Mouse (Mus musculus) hindbrain, embryonic 16.5 days (tissue): ENCODE measurements around the gene Tmem185b. TPM values are rescaled to one million over a fixed set of nuclear protein-coding genes. Genes with fewer than 3 reads are reported as not detected.
A peak's percentile ranks its signal among the peaks of the same experiment; 100 is the strongest.

ENCODE experiments used
- ATAC-seq: fragments of 200-750 bp; cut with Nextera tagmentation; 2 replicates; pipeline ENCODE4 v1.8.0; 2017; ENCODE audit warnings: moderate TSS enrichment, moderate library complexity
- H3K27ac ChIP-seq: fragments of 300-500 bp; sonication (generic); 2 replicates; pipeline ENCODE4 v1.5.1; 2014; ENCODE audit warnings: low read depth, mild to moderate bottlenecking, control low read depth, low read length, moderate library complexity
- H3K27me3 ChIP-seq: fragments of 300-500 bp; sonication (generic); replicated peaks from 2 replicates; pipeline ENCODE4 v1.6.1; 2014; ENCODE audit warnings: low read length; ENCODE audit not compliant: control insufficient read depth, insufficient read depth
- H3K36me3 ChIP-seq: fragments of 300-500 bp; sonication (generic); 2 replicates; pipeline ENCODE4 v1.6.1; 2014; ENCODE audit warnings: mild to moderate bottlenecking, low read length, moderate library complexity, mixed read lengths; ENCODE audit not compliant: control insufficient read depth, insufficient read depth
- H3K4me1 ChIP-seq: fragments of 300-500 bp; sonication (generic); 2 replicates; pipeline ENCODE4 v1.6.1; 2014; ENCODE audit warnings: low read depth, low read length; ENCODE audit not compliant: control insufficient read depth, insufficient read depth
- H3K4me2 ChIP-seq: fragments of 300-500 bp; sonication (generic); 2 replicates; pipeline ENCODE4 v1.6.1; 2014; ENCODE audit warnings: mild to moderate bottlenecking, low read length, control low read depth, moderate library complexity
- H3K4me3 ChIP-seq: fragments of 300-500 bp; sonication (generic); 2 replicates; pipeline ENCODE4 v1.5.1; 2014; ENCODE audit warnings: mild to moderate bottlenecking, low read length, control low read depth, moderate library complexity
- H3K9ac ChIP-seq: fragments of 300-500 bp; sonication (generic); 2 replicates; pipeline ENCODE4 v1.6.1; 2014; ENCODE audit warnings: low read depth, mild to moderate bottlenecking, control low read depth, low read length, moderate library complexity
- H3K9me3 ChIP-seq: fragments of 300-500 bp; sonication (generic); 2 replicates; pipeline ENCODE4 v1.6.1; 2014; ENCODE audit warnings: mild to moderate bottlenecking, low read length, moderate library complexity; ENCODE audit not compliant: control insufficient read depth
- WGBS: fragments of 180-500 bp; shearing (Covaris S2); extraction: QIAGEN DNeasy Blood & Tissue Kit; methylation state at CpG from one replicate; pipeline ENCODE4 v1.1.7; 2014; 5-methylcytosine and 5-hydroxymethylcytosine counted together
- polyA plus RNA-seq: library from polyadenylated mRNA; unstranded; fragments of >200 nt; fragmentation: Nextera tagmentation; extraction: Ambion mirVana; gene quantifications from 2 replicates; pipeline ENCODE4 v1.2.1, GENCODE M21; 2015

Gene Tmem185b
- polyA plus RNA-seq, 1 experiment from 2014 or later: 17.3 TPM

DNA sequence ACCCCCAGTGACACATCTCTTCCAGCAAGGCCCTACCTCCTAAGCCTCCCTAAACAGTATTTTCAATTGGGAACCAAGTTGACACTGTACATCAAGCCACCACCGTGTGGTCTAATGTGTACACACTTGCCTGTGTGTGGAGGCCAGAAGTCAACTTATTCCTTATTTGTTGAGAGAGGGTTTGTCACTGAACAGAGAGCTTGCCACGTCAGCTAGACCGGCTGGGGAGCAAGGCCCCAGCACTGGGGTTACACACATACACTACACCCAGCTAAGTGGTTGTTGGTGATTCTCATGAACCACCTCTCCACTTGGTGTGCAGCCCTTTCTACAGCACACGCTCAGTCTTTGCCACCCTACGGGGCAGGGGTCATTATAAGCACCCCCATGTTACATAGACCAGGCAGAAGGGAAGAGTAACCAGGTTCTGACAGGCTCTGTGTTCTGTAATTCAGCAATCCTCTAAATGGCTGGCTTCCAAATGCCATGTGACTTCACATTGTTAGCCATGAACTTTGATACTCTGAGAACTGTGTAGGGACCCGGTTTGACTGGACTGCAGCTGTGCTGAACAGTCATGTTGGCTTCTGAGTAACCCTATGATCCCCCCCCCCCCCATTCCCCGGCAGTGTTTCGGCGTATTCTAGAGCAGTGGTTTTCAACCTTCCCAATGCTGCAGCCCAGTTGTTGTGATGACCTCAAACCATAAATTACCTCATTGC lies 15.0 kb downstream of the Tmem185b start:
- Histone ChIP-seq H3K4me2 (no peak overlapping the region), H3K36me3 (no peaks in the 10 kb centered on the region), H3K4me1 (no peaks in the 10 kb centered on the region), H3K27ac (no peak overlapping the region), H3K27me3 (no peaks in the 10 kb centered on the region), H3K9me3 (no peaks in the 10 kb centered on the region), H3K4me3 (no peak overlapping the region), H3K9ac (no peak overlapping the region)
- no peak for ATAC-seq
- 90% methylated on average over 9 of the region's 9 CpGs for WGBS

DNA sequence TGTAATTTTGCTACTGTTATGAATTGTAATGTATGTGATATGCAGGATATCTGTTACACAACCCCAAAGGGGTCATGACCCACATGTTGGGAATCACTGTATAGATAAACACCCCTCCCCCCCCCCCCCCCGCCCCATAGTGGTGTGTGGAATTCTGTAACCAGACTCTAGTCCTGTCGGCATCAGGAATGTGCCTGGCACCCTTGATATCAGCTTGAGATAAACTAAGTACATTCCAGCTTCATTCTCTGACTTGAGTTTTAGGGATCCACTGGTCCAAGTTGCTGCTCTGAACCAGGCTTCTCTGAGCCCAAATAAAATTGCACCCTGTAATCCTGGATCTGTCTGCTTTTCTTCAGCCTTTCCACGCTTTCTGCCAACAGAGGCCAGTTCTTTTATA lies 15.6 kb downstream of the Tmem185b start:
- H3K36me3 ChIP-seq: no peaks in the 10 kb centered on the region
- no peak overlapping the region for H3K9ac ChIP-seq
- 76% methylated on average over 2 of the region's 3 CpGs for WGBS
- no peaks in the 10 kb centered on the region for H3K9me3 ChIP-seq
- no peak overlapping the region for H3K4me2 ChIP-seq
- no peaks in the 10 kb centered on the region for H3K27me3 ChIP-seq
- H3K27ac ChIP-seq: no peak overlapping the region
- H3K4me3 ChIP-seq: no peak overlapping the region
- no peak for ATAC-seq
- H3K4me1 ChIP-seq: no peaks in the 10 kb centered on the region

DNA sequence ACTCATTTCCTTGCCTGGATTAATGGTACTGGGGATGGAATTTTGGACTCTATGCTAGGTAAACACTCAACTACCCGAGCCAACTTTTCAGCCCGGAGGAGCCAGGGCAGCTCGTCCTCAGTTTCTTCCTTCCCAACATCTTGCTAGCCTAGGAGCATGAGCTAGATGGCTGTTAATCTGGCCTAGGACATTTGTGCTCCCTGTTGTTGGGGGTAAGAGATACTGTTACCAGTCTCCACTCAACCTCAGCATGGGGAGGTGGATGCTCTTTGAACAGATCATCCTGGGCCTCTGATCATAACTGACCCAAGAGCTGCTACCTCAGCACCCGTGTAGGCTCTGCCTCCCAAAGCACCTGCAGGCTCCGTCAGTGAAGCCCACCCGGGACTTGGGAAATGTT lies 17.4 kb downstream of the Tmem185b start:
- Histone ChIP-seq H3K4me1 (no peaks in the 10 kb centered on the region), H3K27ac (no peak overlapping the region)
- WGBS: 89% methylated on average over 6 of the region's 6 CpGs

DNA sequence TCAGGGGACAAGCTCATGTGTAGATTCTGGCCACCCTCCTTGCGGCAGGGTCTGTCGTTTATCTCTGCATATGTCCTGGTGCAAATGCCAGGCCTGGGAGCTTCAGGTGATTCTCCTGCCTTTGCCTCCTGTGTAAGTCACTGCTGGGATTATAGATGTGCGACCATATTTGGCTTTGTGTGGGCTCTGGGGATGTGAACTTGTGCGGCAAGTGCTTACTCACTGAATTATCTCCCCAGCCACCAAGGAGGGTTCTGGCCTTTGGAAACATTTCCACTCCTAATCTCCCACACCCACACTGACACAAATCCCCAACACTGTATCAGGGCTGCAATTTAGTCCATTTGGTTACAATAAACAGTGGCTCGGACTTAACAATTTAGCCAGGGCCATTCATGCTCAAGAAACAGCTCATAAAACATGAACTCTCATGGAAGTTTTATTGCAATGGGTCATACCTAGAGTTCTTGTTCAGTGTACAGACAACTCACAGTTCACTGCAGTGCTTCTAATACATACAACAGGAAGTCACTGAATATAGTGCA lies 18.7 kb downstream of the Tmem185b start:
- Histone ChIP-seq H3K4me1 (no peaks in the 10 kb centered on the region), H3K4me3 (no peak overlapping the region), H3K9me3 (no peaks in the 10 kb centered on the region), H3K27ac (no peak overlapping the region), H3K27me3 (no peaks in the 10 kb centered on the region), H3K9ac (no peak overlapping the region), H3K4me2 (no peak overlapping the region), H3K36me3 (no peaks in the 10 kb centered on the region)
- no peak for ATAC-seq
- WGBS: 96% methylated on average over 5 of the region's 5 CpGs

More for the DNA sequence above, 17.4 kb downstream of the Tmem185b start:
- Histone ChIP-seq H3K4me2 (no peak overlapping the region), H3K36me3 (no peaks in the 10 kb centered on the region), H3K4me3 (no peak overlapping the region), H3K9me3 (no peaks in the 10 kb centered on the region), H3K27me3 (no peaks in the 10 kb centered on the region), H3K9ac (no peak overlapping the region)
- no peak for ATAC-seq

DNA sequence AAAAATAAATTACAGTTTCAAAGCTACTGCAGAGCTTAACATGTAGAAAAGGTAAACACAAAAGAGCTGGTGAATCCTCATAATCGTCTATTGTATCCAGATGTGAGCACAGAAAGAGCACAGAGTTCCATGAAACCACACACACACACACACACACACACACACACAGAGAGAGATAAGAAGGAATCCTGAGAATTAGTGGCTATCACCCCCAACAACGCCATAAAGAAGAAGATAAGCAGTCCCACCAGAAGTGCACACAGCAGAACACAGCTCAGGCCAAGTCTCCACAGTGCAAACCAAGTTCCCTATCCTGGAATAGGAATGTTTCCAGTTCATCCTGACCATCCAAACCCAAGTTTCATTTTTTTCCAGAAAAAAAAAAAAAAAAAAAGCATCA lies 19.2 kb downstream of the Tmem185b start:
- Histone ChIP-seq H3K27me3 (no peaks in the 10 kb centered on the region), H3K4me1 (no peaks in the 10 kb centered on the region), H3K27ac (no peak overlapping the region), H3K4me3 (no peak overlapping the region), H3K36me3 (no peaks in the 10 kb centered on the region), H3K4me2 (no peak overlapping the region), H3K9me3 (no peaks in the 10 kb centered on the region), H3K9ac (no peak overlapping the region)
- no peak for ATAC-seq
- WGBS: 96% methylated on average over 2 of the region's 2 CpGs

DNA sequence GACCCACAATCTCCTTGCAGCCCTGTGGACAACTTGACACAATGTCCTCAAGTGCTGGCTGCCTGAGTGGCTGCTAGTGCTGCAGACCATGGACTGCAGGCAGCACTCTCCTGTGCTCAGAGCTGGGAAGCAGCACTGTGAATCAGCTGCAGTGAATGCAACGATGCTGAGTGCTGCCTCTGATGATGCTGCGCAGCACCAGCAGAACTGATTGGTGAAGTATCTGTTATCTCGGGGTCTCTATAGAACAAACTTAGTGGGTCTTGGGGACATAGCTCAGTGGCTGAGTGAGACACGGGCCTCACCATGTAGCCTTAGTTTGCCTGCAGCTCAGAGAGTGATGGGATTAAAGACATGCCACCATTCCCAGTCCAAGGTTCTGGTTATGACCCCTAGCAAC lies 19.7 kb downstream of the Tmem185b start:
- H3K4me2 ChIP-seq: no peak overlapping the region
- no peak overlapping the region for H3K27ac ChIP-seq
- no peak for ATAC-seq
- no peak overlapping the region for H3K9ac ChIP-seq
- no peaks in the 10 kb centered on the region for H3K27me3 ChIP-seq
- 86% methylated on average over 4 of the region's 4 CpGs for WGBS
- no peaks in the 10 kb centered on the region for H3K36me3 ChIP-seq
- H3K9me3 ChIP-seq: no peaks in the 10 kb centered on the region
- no peaks in the 10 kb centered on the region for H3K4me1 ChIP-seq
- no peak overlapping the region for H3K4me3 ChIP-seq

DNA sequence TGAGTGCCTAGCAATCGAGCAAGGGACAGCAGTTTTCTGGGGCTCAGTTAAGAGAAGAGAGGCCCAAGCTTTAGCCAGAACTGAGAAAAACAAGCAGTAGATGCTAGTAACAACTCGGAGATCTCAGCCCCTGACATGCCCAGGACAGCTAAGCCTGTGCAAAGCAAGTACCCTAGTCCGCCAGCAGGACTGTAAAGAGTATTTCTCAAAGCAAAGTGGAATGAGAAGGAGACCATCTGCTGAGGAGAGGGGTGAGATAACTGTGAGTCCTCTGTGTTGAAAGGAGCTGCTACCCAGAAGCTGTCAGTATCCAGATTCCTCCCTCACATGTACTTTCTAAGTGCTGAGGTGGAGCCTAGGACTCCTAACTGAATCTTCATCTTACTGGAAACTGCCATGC lies 20.5 kb downstream of the Tmem185b start:
- no peaks in the 10 kb centered on the region for H3K27me3 ChIP-seq
- no peak overlapping the region for H3K9ac ChIP-seq
- H3K4me2 ChIP-seq: no peak overlapping the region
- 92% methylated on average over 3 of the region's 3 CpGs for WGBS
- no peaks in the 10 kb centered on the region for H3K9me3 ChIP-seq
- no peak for ATAC-seq
- H3K4me3 ChIP-seq: no peak overlapping the region
- H3K36me3 ChIP-seq: no peaks in the 10 kb centered on the region
- no peak overlapping the region for H3K27ac ChIP-seq
- no peaks in the 10 kb centered on the region for H3K4me1 ChIP-seq

DNA sequence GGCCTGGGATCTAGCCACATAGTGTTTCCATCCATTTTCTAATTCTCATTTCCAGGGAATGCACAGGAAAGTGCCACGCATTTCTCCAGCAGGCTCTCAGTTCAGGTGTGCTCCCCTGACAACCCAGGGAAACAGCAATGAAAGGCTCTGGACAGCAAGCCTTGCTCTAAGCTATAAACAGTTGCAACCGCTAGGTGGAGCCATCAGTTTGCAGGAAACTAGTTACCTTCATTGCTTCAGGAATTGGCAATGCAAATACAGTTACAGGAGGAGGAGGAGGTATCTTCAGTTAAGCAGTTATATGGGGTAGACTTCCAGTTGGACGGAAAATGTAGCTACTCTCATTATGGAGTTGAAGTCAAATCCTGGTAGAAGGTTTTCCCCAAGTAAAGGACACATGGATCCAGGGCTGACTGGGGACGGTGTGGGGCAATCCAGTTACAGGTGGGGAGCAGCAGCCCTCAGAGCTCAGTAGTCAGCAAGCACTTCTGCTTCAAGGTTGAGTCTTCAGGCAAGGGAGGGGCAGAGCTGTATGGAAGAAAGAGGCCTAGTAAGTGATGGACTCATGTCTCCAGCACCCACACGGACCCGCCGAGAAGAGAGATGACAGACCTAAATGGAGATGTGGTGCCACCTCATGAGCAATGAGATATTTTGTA lies 22.8 kb downstream of the Tmem185b start:
- Histone ChIP-seq H3K9ac (no peak overlapping the region), H3K4me1 (no peaks in the 10 kb centered on the region), H3K4me2 (no peak overlapping the region), H3K27ac (no peak overlapping the region), H3K36me3 (no peaks in the 10 kb centered on the region), H3K9me3 (no peaks in the 10 kb centered on the region), H3K27me3 (no peaks in the 10 kb centered on the region), H3K4me3 (no peak overlapping the region)
- ATAC-seq: peak; percentile 81
- 68% methylated on average over 7 of the region's 7 CpGs for WGBS

DNA sequence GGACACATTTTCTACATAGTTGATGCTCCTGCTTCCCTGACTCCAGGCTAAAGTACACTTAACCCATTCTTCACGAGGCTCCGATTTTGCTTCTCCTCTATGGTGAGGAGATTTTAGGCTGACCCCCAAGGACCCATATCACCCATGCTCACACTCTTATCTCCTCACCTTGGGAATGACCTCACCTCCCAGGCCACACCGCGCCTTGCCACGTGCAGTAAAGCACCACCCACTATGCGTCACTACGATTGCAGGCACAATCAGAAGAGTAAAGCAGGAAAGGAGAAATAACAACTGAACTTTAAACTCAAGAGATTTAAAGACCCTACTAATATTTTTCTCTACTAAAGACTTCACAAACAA lies 23.3 kb downstream of the Tmem185b start:
- 94% methylated on average over 7 of the region's 7 CpGs for WGBS
- H3K4me3 ChIP-seq: no peak overlapping the region
- H3K4me2 ChIP-seq: no peak overlapping the region
- no peak for ATAC-seq
- no peaks in the 10 kb centered on the region for H3K36me3 ChIP-seq
- H3K4me1 ChIP-seq: no peaks in the 10 kb centered on the region
- H3K9ac ChIP-seq: no peak overlapping the region
- no peaks in the 10 kb centered on the region for H3K27me3 ChIP-seq
- H3K27ac ChIP-seq: no peak overlapping the region
- H3K9me3 ChIP-seq: no peaks in the 10 kb centered on the region
